Mouse (Mus musculus): ENCODE results near the gene Rbpms2.

DNA sequence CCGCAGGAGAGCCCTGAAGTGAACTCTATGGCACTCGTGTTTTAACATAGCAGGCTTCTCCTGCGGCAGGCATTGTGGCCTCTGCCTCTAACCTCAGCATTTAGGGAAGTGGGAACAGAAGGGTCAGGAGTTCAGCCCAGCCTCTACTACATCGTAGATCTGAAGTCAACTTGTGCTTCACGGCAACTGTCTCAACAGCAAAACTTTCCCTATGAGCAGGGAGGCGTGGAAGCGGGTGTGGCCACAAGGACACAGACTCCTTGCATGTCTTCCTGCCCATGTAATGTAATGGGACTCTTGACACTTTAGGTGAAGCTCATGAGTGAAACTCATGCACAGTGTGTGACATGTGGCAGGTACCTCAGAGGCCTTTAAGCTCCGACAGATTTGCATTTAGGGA is 26.1 kb downstream of the Rbpms2 start:
- TF ChIP-seq CTCF (IDR thresholded peaks at IDR 0.05), result no peak
- no peak for TF ChIP-seq EP300 (IDR thresholded peaks at IDR 0.05)

Measured in lung, postnatal 0 days (tissue).